Mouse (Mus musculus): ENCODE measurements around the gene A830031A19Rik.

- TF ChIP-seq CTCF (IDR thresholded peaks at IDR 0.05; ENCODE audit: insufficient read depth, low read depth, low read length): no peak
- TF ChIP-seq POLR2A (IDR thresholded peaks at IDR 0.05; ENCODE audit: insufficient read depth, low read depth, low read length): no peak
Measured at GRCm38 (mm10) chr11:24097026-24097425, 22.2 kb upstream of the A830031A19Rik start.
